Mouse (Mus musculus) ovary, postnatal 36 days (tissue): ENCODE measurements around the gene Otop3.

Experiments used
- DNase-seq: peaks from one replicate; pipeline ENCODE4 v3.0.0; 2022; ENCODE audit warnings: low spot score, mixed read lengths

Otop3 gene

DNA sequence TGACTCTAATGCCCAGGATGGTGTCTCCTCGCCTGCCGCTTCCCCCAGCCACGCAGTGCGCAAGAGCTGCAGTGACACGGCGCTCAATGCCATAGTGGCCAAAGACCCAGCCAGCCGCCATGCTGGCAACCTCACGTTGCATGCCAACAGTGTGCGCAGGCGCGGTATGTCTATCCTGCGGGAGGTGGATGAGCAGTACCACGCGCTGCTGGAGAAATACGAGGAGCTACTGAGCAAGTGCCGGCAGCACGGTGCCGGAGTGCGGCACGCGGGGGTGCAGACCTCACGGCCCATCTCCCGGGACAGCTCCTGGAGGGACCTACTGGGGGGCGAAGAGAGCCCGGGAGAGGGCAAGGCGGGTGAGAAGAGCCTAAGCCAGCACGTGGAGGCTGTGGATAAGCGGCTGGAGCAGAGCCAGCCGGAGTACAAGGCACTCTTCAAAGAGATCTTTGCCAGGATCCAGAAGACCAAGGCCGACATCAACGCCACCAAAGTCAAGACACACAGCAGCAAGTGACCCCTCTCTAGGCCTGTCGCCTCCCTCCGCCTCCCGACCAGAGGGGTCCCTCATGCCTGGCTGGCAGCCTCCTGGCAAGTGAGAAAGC lies 59.3 kb downstream of the Otop3 start:
- no peak for DNase-seq
